Mouse (Mus musculus): ENCODE results near the gene Spns2.

GRCm38 (mm10) chr11:72465978-72466693, 23.6 kb downstream of the Spns2 start:
- TF ChIP-seq CTCF (IDR thresholded peaks at IDR 0.05; ENCODE audit: low read depth, low read length) (0 out of 2 replicates have a peak, but pooled peaks have one; percentile 5), POLR2A (IDR thresholded peaks at IDR 0.05; ENCODE audit: borderline replicate concordance, low read depth, low read length) (no peak)
